Mouse (Mus musculus) heart, postnatal 0 days (tissue): Measurements from ENCODE around the gene Tbxa2r. TPM values are rescaled to one million over a fixed set of nuclear protein-coding genes. Genes with fewer than 3 reads are reported as not detected.

Source experiments
- ATAC-seq: fragments of 200-750 bp; cut with Nextera tagmentation; 2 replicates; pipeline ENCODE4 v1.8.0; 2017; ENCODE audit warnings: low read depth, moderate number of reproducible peaks, moderate library complexity; ENCODE audit not compliant: insufficient read depth
- DNase-seq: peaks from one replicate; pipeline ENCODE4 v3.0.0-alpha.2; 2016; ENCODE audit warnings: low spot score
- H3K27ac ChIP-seq: fragments of 300-500 bp; sonication (generic); 2 replicates; pipeline ENCODE4 v1.5.1; 2014; ENCODE audit warnings: low read depth, mild to moderate bottlenecking
- H3K27me3 ChIP-seq: fragments of 300-500 bp; sonication (generic); 2 replicates; pipeline ENCODE4 v1.6.1; 2014; ENCODE audit warnings: low read length, mixed read lengths; ENCODE audit not compliant: control insufficient read depth, insufficient read depth
- H3K36me3 ChIP-seq: fragments of 300-500 bp; sonication (generic); replicated peaks from 2 replicates; pipeline ENCODE4 v1.6.1; 2014; ENCODE audit warnings: low read length, mixed read lengths; ENCODE audit not compliant: control insufficient read depth, insufficient read depth
- H3K4me1 ChIP-seq: fragments of 300-500 bp; sonication (generic); 2 replicates; pipeline ENCODE4 v1.6.1; 2014; ENCODE audit warnings: antibody characterized with exemption; ENCODE audit not compliant: control insufficient read depth, insufficient read depth
- H3K4me2 ChIP-seq: fragments of 300-500 bp; sonication (generic); 2 replicates; pipeline ENCODE4 v1.6.1; 2014; ENCODE audit warnings: low read depth, mild to moderate bottlenecking, low read length, moderate library complexity
- H3K4me3 ChIP-seq: fragments of 300-500 bp; sonication (generic); 2 replicates; pipeline ENCODE4 v1.5.1; 2014; ENCODE audit warnings: low read depth, low read length
- H3K9ac ChIP-seq: fragments of 300-500 bp; sonication (generic); replicated peaks from 2 replicates; pipeline ENCODE4 v1.6.1; 2014; ENCODE audit warnings: low read depth, low read length, mixed read lengths
- H3K9me3 ChIP-seq: fragments of 300-500 bp; sonication (generic); replicated peaks from 2 replicates; pipeline ENCODE4 v1.6.1; 2016; ENCODE audit warnings: low read length; ENCODE audit not compliant: control insufficient read depth
- CTCF ChIP-seq: IDR thresholded peaks from 2 replicates; pipeline ENCODE4 v1.5.1; 2016; ENCODE audit warnings: antibody characterized with exemption, control low read depth, low read depth
- EP300 ChIP-seq: IDR thresholded peaks from 2 replicates; pipeline ENCODE4 v1.6.1; 2016; ENCODE audit warnings: antibody characterized with exemption, low read depth
- WGBS: fragments of 180-500 bp; shearing (Covaris S2); extraction: QIAGEN DNeasy Blood & Tissue Kit; methylation state at CpG from one replicate; pipeline ENCODE4 v1.1.7; 2014; 5-methylcytosine and 5-hydroxymethylcytosine counted together
- polyA plus RNA-seq: library from polyadenylated mRNA; unstranded; fragments of >200 nt; fragmentation: Nextera tagmentation; extraction: Ambion mirVana; gene quantifications from 2 replicates; pipeline ENCODE4 v1.2.1, GENCODE M21; 2015
- total RNA-seq: library from RNA; depleted of rRNA; stranded (reverse); fragments of >200 nt; gene quantifications from 2 replicates; pipeline ENCODE4 v1.2.3, GENCODE M21; 2014; ENCODE audit warnings: low replicate concordance; rRNA removed

The Tbxa2r gene
- total and polyA plus RNA-seq, 2 experiments from 2014 or later, result 4.7 to 6.3 TPM

- Histone ChIP-seq H3K36me3 (peaks cover 10% of the 10 kb centered on the region; the same call in 1 of the 2 replicates), H3K4me2 (no peak overlapping the region), H3K27ac (no peak overlapping the region), H3K4me1 (peaks cover 19% of the 10 kb centered on the region), H3K9ac (no peak overlapping the region), H3K27me3 (no peaks in the 10 kb centered on the region), H3K4me3 (no peak overlapping the region), H3K9me3 (no peaks in the 10 kb centered on the region)
- 85% methylated on average over 6 of the region's 6 CpGs for WGBS
- TF ChIP-seq CTCF (no peak), EP300 (no peak)
- ATAC-seq (no peak), DNase-seq (no peak)
Observed at GRCm38 (mm10) chr10:81379809-81380378, 51.4 kb downstream of the Tbxa2r start.

- H3K27me3 ChIP-seq, result no peaks in the 10 kb centered on the region
- no peak overlapping the region for H3K4me2 ChIP-seq
- DNase-seq (no peak), ATAC-seq (no peak)
- no peaks in the 10 kb centered on the region for H3K9me3 ChIP-seq
- no peak overlapping the region for H3K27ac ChIP-seq
- TF ChIP-seq EP300 (no peak), CTCF (no peak)
- H3K36me3 ChIP-seq, result peaks cover 9% of the 10 kb centered on the region
- peaks cover 15% of the 10 kb centered on the region for H3K4me1 ChIP-seq
- no peak overlapping the region for H3K4me3 ChIP-seq
- 22% methylated on average over 5 of the region's 5 CpGs for WGBS
- H3K9ac ChIP-seq, result no peak overlapping the region
Observed at GRCm38 (mm10) chr10:81382039-81382438, 53.5 kb downstream of the Tbxa2r start.

GRCm38 (mm10) chr10:81383802-81384604, 55.5 kb downstream of the Tbxa2r start, which contains the start of the genes Dohh and Gm48551:
Dohh (plus strand) TSS chr10:81384428.
Gm48551 (plus strand) TSS chr10:81384466.
- H3K4me2 ChIP-seq, result peak within 1 kb of the TSS; percentile 86
- H3K9ac ChIP-seq, result peak within 1 kb of the TSS; percentile 91
- peak within 1 kb of the TSS; percentile 92 for H3K27ac ChIP-seq
- DNase-seq (peak; percentile 99), ATAC-seq (peak; percentile 94)
- peaks cover 28% of the 10 kb centered on the region for H3K36me3 ChIP-seq
- H3K9me3 ChIP-seq, result no peaks in the 10 kb centered on the region
- TF ChIP-seq EP300, result peak; percentile 94
- TF ChIP-seq CTCF, result no peak
- peaks cover 9% of the 10 kb centered on the region for H3K4me1 ChIP-seq
- peak within 1 kb of the TSS; percentile 88 for H3K4me3 ChIP-seq
- WGBS, result 3% methylated on average over 50 of the region's 54 CpGs
- no peaks in the 10 kb centered on the region for H3K27me3 ChIP-seq

GRCm38 (mm10) chr10:81384605-81384982, 56.1 kb downstream of the Tbxa2r start:
- H3K27ac ChIP-seq, result peak overlapping the region; percentile 92
- ATAC-seq, result peak; percentile 22; the same call in 1 of the 2 replicates
- no peaks in the 10 kb centered on the region for H3K9me3 ChIP-seq
- peak overlapping the region; percentile 88 for H3K4me3 ChIP-seq
- WGBS, result under 1% methylated on average over 19 of the region's 19 CpGs
- TF ChIP-seq CTCF (no peak), EP300 (no peak; the same call in 1 of the 2 replicates)
- H3K4me2 ChIP-seq, result peak overlapping the region; percentile 86
- H3K9ac ChIP-seq, result peak overlapping the region; percentile 91
- H3K27me3 ChIP-seq, result no peaks in the 10 kb centered on the region
- no peak for DNase-seq
- peaks cover 28% of the 10 kb centered on the region for H3K36me3 ChIP-seq
- H3K4me1 ChIP-seq, result peaks cover 11% of the 10 kb centered on the region

Other genes with a start within 250 kb of the Tbxa2r start
Only the 30 nearest of the 33 such genes appear.
- gene Map2k2, start 222.8 kb upstream of the Tbxa2r start, total RNA-seq, result 177 and 208 TPM in 2 replicates
- 130 and 133 TPM in 2 replicates for gene Map2k2, start 222.8 kb upstream of the Tbxa2r start, polyA plus RNA-seq
- gene Zbtb7a, start 193.5 kb upstream of the Tbxa2r start, total RNA-seq, result 57.8 and 68.6 TPM in 2 replicates
- gene Zbtb7a, start 193.5 kb upstream of the Tbxa2r start, polyA plus RNA-seq, result 27.8 and 32.3 TPM in 2 replicates
- 14.4 and 19.6 TPM in 2 replicates for gene Pias4, start 160.8 kb upstream of the Tbxa2r start, total RNA-seq
- 19.8 and 20.7 TPM in 2 replicates for gene Pias4, start 160.8 kb upstream of the Tbxa2r start, polyA plus RNA-seq
- 1,828 and 2,004 TPM in 2 replicates for gene Eef2, start 152.1 kb upstream of the Tbxa2r start, total RNA-seq
- 353 and 370 TPM in 2 replicates for gene Eef2, start 152.1 kb upstream of the Tbxa2r start, polyA plus RNA-seq
- 56.5 and 72.7 TPM in 2 replicates for gene Dapk3, start 145.7 kb upstream of the Tbxa2r start, total RNA-seq
- gene Dapk3, start 145.7 kb upstream of the Tbxa2r start, polyA plus RNA-seq, result 29.0 and 31.7 TPM in 2 replicates
- gene 4930442H23Rik, start 144.9 kb upstream of the Tbxa2r start, total RNA-seq, result not detected in 2 replicates
- 0.12 TPM in 1 of 2 replicates, not detected in the other for gene 4930442H23Rik, start 144.9 kb upstream of the Tbxa2r start, polyA plus RNA-seq
- gene Nmrk2, start 126.7 kb upstream of the Tbxa2r start, total RNA-seq, result 30.5 and 35.2 TPM in 2 replicates
- 13.0 and 14.2 TPM in 2 replicates for gene Nmrk2, start 126.7 kb upstream of the Tbxa2r start, polyA plus RNA-seq
- 0.58 TPM in 1 of 2 replicates, not detected in the other for gene Atcay, start 97.9 kb upstream of the Tbxa2r start, total RNA-seq
- 0.25 TPM in 2 replicates for gene Atcay, start 97.9 kb upstream of the Tbxa2r start, polyA plus RNA-seq
- gene Zfr2, start 95.6 kb upstream of the Tbxa2r start, total RNA-seq, result 7.0 and 10.2 TPM in 2 replicates
- gene Zfr2, start 95.6 kb upstream of the Tbxa2r start, polyA plus RNA-seq, result 2.2 and 2.6 TPM in 2 replicates
- gene Matk, start 75.8 kb upstream of the Tbxa2r start, total RNA-seq, result 0.31 and 0.66 TPM in 2 replicates
- 0.42 and 0.51 TPM in 2 replicates for gene Matk, start 75.8 kb upstream of the Tbxa2r start, polyA plus RNA-seq
- 272 and 288 TPM in 2 replicates for gene Mrpl54, start 61.8 kb upstream of the Tbxa2r start, total RNA-seq
- 264 and 272 TPM in 2 replicates for gene Mrpl54, start 61.8 kb upstream of the Tbxa2r start, polyA plus RNA-seq
- gene Apba3, start 61.8 kb upstream of the Tbxa2r start, total RNA-seq, result 84.8 and 114 TPM in 2 replicates
- 45.2 and 46.1 TPM in 2 replicates for gene Apba3, start 61.8 kb upstream of the Tbxa2r start, polyA plus RNA-seq
- 0.12 and 2.3 TPM in 2 replicates for gene Tjp3, start 37.1 kb upstream of the Tbxa2r start, total RNA-seq
- gene Tjp3, start 37.1 kb upstream of the Tbxa2r start, polyA plus RNA-seq, result 0.51 and 0.62 TPM in 2 replicates
- 38.5 and 44.3 TPM in 2 replicates for gene Pip5k1c, start 35.8 kb upstream of the Tbxa2r start, total RNA-seq
- gene Pip5k1c, start 35.8 kb upstream of the Tbxa2r start, polyA plus RNA-seq, result 20.9 and 21.4 TPM in 2 replicates
- 14.3 and 14.9 TPM in 2 replicates for gene Cactin, start 7.6 kb upstream of the Tbxa2r start, total RNA-seq
- 12.8 and 13.7 TPM in 2 replicates for gene Cactin, start 7.6 kb upstream of the Tbxa2r start, polyA plus RNA-seq
- gene Gipc3, start 14.5 kb downstream of the Tbxa2r start, total RNA-seq, result 0.08 and 0.12 TPM in 2 replicates
- 0.16 and 0.21 TPM in 2 replicates for gene Gipc3, start 14.5 kb downstream of the Tbxa2r start, polyA plus RNA-seq
- gene Hmg20b, start 21.7 kb downstream of the Tbxa2r start, total RNA-seq, result 63.9 and 80.7 TPM in 2 replicates
- gene Hmg20b, start 21.7 kb downstream of the Tbxa2r start, polyA plus RNA-seq, result 92.3 and 94.5 TPM in 2 replicates
- 20.2 and 30.5 TPM in 2 replicates for gene Mfsd12, start 28.8 kb downstream of the Tbxa2r start, total RNA-seq
- gene Mfsd12, start 28.8 kb downstream of the Tbxa2r start, polyA plus RNA-seq, result 10.3 and 11.4 TPM in 2 replicates
- not detected in 2 replicates for gene 4930404N11Rik, start 37.1 kb downstream of the Tbxa2r start, total RNA-seq
- gene 4930404N11Rik, start 37.1 kb downstream of the Tbxa2r start, polyA plus RNA-seq, result 0.68 and 1.0 TPM in 2 replicates
- gene Fzr1, start 49.8 kb downstream of the Tbxa2r start, total RNA-seq, result 47.6 and 53.9 TPM in 2 replicates
- 45.8 and 48.4 TPM in 2 replicates for gene Fzr1, start 49.8 kb downstream of the Tbxa2r start, polyA plus RNA-seq
- gene Dohh, start 55.7 kb downstream of the Tbxa2r start, total RNA-seq, result 123 and 139 TPM in 2 replicates
- 75.2 and 77.6 TPM in 2 replicates for gene Dohh, start 55.7 kb downstream of the Tbxa2r start, polyA plus RNA-seq
- gene Gm48551, start 55.7 kb downstream of the Tbxa2r start, total RNA-seq, result 0.11 TPM in 1 of 2 replicates, not detected in the other
- 0.43 and 1.1 TPM in 2 replicates for gene Gm48551, start 55.7 kb downstream of the Tbxa2r start, polyA plus RNA-seq
- not detected in 2 replicates for gene Gm48552, start 60.3 kb downstream of the Tbxa2r start, total RNA-seq
- 0.45 and 0.70 TPM in 2 replicates for gene Gm48552, start 60.3 kb downstream of the Tbxa2r start, polyA plus RNA-seq
- gene Smim24, start 64.3 kb downstream of the Tbxa2r start, total RNA-seq, result 6.6 and 7.8 TPM in 2 replicates
- 3.3 and 3.8 TPM in 2 replicates for gene Smim24, start 64.3 kb downstream of the Tbxa2r start, polyA plus RNA-seq
- 24.6 and 47.6 TPM in 2 replicates for gene Nfic, start 126.9 kb downstream of the Tbxa2r start, total RNA-seq
- 73.7 and 77.9 TPM in 2 replicates for gene Nfic, start 126.9 kb downstream of the Tbxa2r start, polyA plus RNA-seq
- gene Celf5, start 154.0 kb downstream of the Tbxa2r start, total RNA-seq, result not detected in 2 replicates
- 0.07 and 0.08 TPM in 2 replicates for gene Celf5, start 154.0 kb downstream of the Tbxa2r start, polyA plus RNA-seq
- 88.5 and 91.5 TPM in 2 replicates for gene Ncln, start 167.7 kb downstream of the Tbxa2r start, total RNA-seq
- 27.1 and 30.5 TPM in 2 replicates for gene Ncln, start 167.7 kb downstream of the Tbxa2r start, polyA plus RNA-seq
- 0.66 TPM in 1 of 2 replicates, not detected in the other for gene S1pr4, start 171.4 kb downstream of the Tbxa2r start, total RNA-seq
- gene S1pr4, start 171.4 kb downstream of the Tbxa2r start, polyA plus RNA-seq, result 0.34 and 0.43 TPM in 2 replicates
- 0.35 TPM in 1 of 2 replicates, not detected in the other for gene Gna15, start 195.5 kb downstream of the Tbxa2r start, total RNA-seq
- 0.59 and 0.63 TPM in 2 replicates for gene Gna15, start 195.5 kb downstream of the Tbxa2r start, polyA plus RNA-seq
- gene Gna11, start 216.5 kb downstream of the Tbxa2r start, total RNA-seq, result 68.2 and 83.9 TPM in 2 replicates
- gene Gna11, start 216.5 kb downstream of the Tbxa2r start, polyA plus RNA-seq, result 50.1 and 52.4 TPM in 2 replicates